Mouse (Mus musculus) lung, adult 2 months (tissue): ENCODE results near the gene Magi1.

Experiments used
- CTCF ChIP-seq: fragments of 200-500 bp; IDR thresholded peaks from 2 replicates; pipeline ENCODE4 v1.5.1; 2011; ENCODE audit warnings: mild to moderate bottlenecking, low read length, control low read depth; ENCODE audit not compliant: insufficient read depth
- POLR2A ChIP-seq: fragments of 200-500 bp; IDR thresholded peaks from 2 replicates; pipeline ENCODE4 v1.6.1; 2011; ENCODE audit warnings: low read depth, mild to moderate bottlenecking, control low read depth, low read length, borderline replicate concordance; ENCODE audit errors: extremely low read depth

DNA sequence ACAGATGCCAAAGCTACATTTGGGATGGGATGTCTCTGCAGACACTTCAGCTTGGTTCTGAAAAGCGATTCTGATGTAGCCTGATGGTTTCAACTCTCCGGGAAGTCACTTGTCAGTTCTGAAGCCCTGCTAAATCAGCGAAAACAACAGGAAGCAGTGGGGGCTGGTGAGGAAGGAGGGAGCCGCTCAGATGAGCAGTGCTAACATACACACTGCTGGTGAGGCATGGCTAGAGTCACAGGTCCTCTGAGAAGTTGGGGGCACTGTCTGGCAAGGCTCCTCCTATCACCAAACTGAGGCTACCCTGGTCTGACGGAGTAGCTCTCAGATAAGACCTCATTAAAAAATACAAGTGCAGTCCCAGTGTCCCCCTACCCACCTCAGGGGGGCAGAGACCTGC is 565.3 kb downstream of the Magi1 start:
- no peak for TF ChIP-seq CTCF
- no peak for TF ChIP-seq POLR2A
